Mouse (Mus musculus): Measurements from ENCODE around the gene Slc19a1. TPM values are rescaled to one million over a fixed set of nuclear protein-coding genes. Genes with fewer than 3 reads are reported as not detected.

The Slc19a1 gene
- polyA plus RNA-seq, 1 experiment from 2014 or later, result 31.0 TPM

GRCm38 (mm10) chr10:77078456-77078855 lies 46.4 kb downstream of the Slc19a1 start:
- Histone ChIP-seq H3K9me3 (ENCODE audit: low read depth, low read length) (no peaks in the 10 kb centered on the region), H3K4me2 (no peak overlapping the region), H3K4me1 (ENCODE audit: insufficient read depth) (no peaks in the 10 kb centered on the region), H3K36me3 (ENCODE audit: insufficient read depth) (peaks cover 34% of the 10 kb centered on the region; the same call in 1 of the 2 replicates), H3K9ac (no peak overlapping the region), H3K4me3 (ENCODE audit: low read depth, low read length) (no peak overlapping the region), H3K27me3 (ENCODE audit: insufficient read depth, low read length) (no peaks in the 10 kb centered on the region), H3K27ac (ENCODE audit: low read depth) (no peak overlapping the region)
- no peak for DNase-seq
- no peak for TF ChIP-seq CTCF (IDR thresholded peaks at IDR 0.05; ENCODE audit: low read depth)
- no peak for ATAC-seq (ENCODE audit: insufficient read depth)
- WGBS, result 91% methylated on average over 4 of the region's 4 CpGs

- 70% methylated on average over 8 of the region's 8 CpGs for WGBS
- Histone ChIP-seq H3K4me2 (no peak overlapping the region), H3K9ac (no peak overlapping the region), H3K36me3 (ENCODE audit: insufficient read depth) (peaks cover 31% of the 10 kb centered on the region; the same call in 1 of the 2 replicates), H3K27ac (ENCODE audit: low read depth) (no peak overlapping the region), H3K27me3 (ENCODE audit: insufficient read depth, low read length) (no peaks in the 10 kb centered on the region), H3K4me1 (ENCODE audit: insufficient read depth) (no peaks in the 10 kb centered on the region), H3K9me3 (ENCODE audit: low read depth, low read length) (no peaks in the 10 kb centered on the region), H3K4me3 (ENCODE audit: low read depth, low read length) (no peak overlapping the region)
- ATAC-seq (ENCODE audit: insufficient read depth), result no peak
- DNase-seq, result no peak
- no peak for TF ChIP-seq CTCF (IDR thresholded peaks at IDR 0.05; ENCODE audit: low read depth)
These were observed 46.9 kb downstream of the Slc19a1 start for GRCm38 (mm10) chr10:77078961-77079360.

GRCm38 (mm10) chr10:77082453-77082852 lies 50.4 kb downstream of the Slc19a1 start:
- Histone ChIP-seq H3K36me3 (ENCODE audit: insufficient read depth) (peaks cover 36% of the 10 kb centered on the region; the same call in 1 of the 2 replicates), H3K4me2 (no peak overlapping the region), H3K27ac (ENCODE audit: low read depth) (no peak overlapping the region), H3K9me3 (ENCODE audit: low read depth, low read length) (no peaks in the 10 kb centered on the region), H3K4me1 (ENCODE audit: insufficient read depth) (no peaks in the 10 kb centered on the region), H3K27me3 (ENCODE audit: insufficient read depth, low read length) (no peaks in the 10 kb centered on the region), H3K9ac (no peak overlapping the region), H3K4me3 (ENCODE audit: low read depth, low read length) (no peak overlapping the region)
- 19% methylated on average over 3 of the region's 3 CpGs for WGBS
- DNase-seq, result peak; percentile 93
- peak; percentile 99 for TF ChIP-seq CTCF (IDR thresholded peaks at IDR 0.05; ENCODE audit: low read depth)
- ATAC-seq (ENCODE audit: insufficient read depth), result no peak

GRCm38 (mm10) chr10:77082921-77083320 lies 50.9 kb downstream of the Slc19a1 start:
- 0 out of 2 replicates have a peak overlapping the region, but pooled peaks have one; percentile 12 for H3K27ac ChIP-seq (ENCODE audit: low read depth)
- H3K9me3 ChIP-seq (ENCODE audit: low read depth, low read length), result no peaks in the 10 kb centered on the region
- no peak for TF ChIP-seq CTCF (IDR thresholded peaks at IDR 0.05; ENCODE audit: low read depth)
- no peak for ATAC-seq (ENCODE audit: insufficient read depth)
- H3K4me2 ChIP-seq, result no peak overlapping the region
- H3K4me3 ChIP-seq (ENCODE audit: low read depth, low read length), result no peak overlapping the region
- WGBS, result 53% methylated on average over 5 of the region's 5 CpGs
- no peaks in the 10 kb centered on the region for H3K27me3 ChIP-seq (ENCODE audit: insufficient read depth, low read length)
- no peak for DNase-seq
- H3K36me3 ChIP-seq (ENCODE audit: insufficient read depth), result peaks cover 36% of the 10 kb centered on the region; the same call in 1 of the 2 replicates
- no peak overlapping the region for H3K9ac ChIP-seq
- no peaks in the 10 kb centered on the region for H3K4me1 ChIP-seq (ENCODE audit: insufficient read depth)

GRCm38 (mm10) chr10:77084568-77084967 lies 52.5 kb downstream of the Slc19a1 start:
- TF ChIP-seq CTCF (IDR thresholded peaks at IDR 0.05; ENCODE audit: low read depth), result no peak
- Histone ChIP-seq H3K9me3 (ENCODE audit: low read depth, low read length) (no peaks in the 10 kb centered on the region), H3K4me3 (ENCODE audit: low read depth, low read length) (no peak overlapping the region), H3K9ac (no peak overlapping the region), H3K4me1 (ENCODE audit: insufficient read depth) (no peaks in the 10 kb centered on the region), H3K4me2 (no peak overlapping the region), H3K27me3 (ENCODE audit: insufficient read depth, low read length) (no peaks in the 10 kb centered on the region), H3K27ac (ENCODE audit: low read depth) (no peak overlapping the region), H3K36me3 (ENCODE audit: insufficient read depth) (peaks cover 34% of the 10 kb centered on the region; the same call in 1 of the 2 replicates)
- 48% methylated on average over 1 of the region's 1 CpGs for WGBS
- DNase-seq, result peak; percentile 37
- ATAC-seq (ENCODE audit: insufficient read depth), result no peak

- Histone ChIP-seq H3K4me3 (ENCODE audit: low read depth, low read length) (no peak overlapping the region), H3K36me3 (ENCODE audit: insufficient read depth) (peaks cover 31% of the 10 kb centered on the region; the same call in 1 of the 2 replicates), H3K9me3 (ENCODE audit: low read depth, low read length) (peaks cover 7% of the 10 kb centered on the region; the same call in 1 of the 2 replicates), H3K27ac (ENCODE audit: low read depth) (peak overlapping the region; percentile 31; the same call in 1 of the 2 replicates), H3K4me2 (peak overlapping the region; percentile 40), H3K9ac (peak overlapping the region; percentile 1; the same call in 1 of the 2 replicates), H3K4me1 (ENCODE audit: insufficient read depth) (no peaks in the 10 kb centered on the region), H3K27me3 (ENCODE audit: insufficient read depth, low read length) (no peaks in the 10 kb centered on the region)
- peak; percentile 82 for ATAC-seq (ENCODE audit: insufficient read depth)
- peak; percentile 82 for DNase-seq
- WGBS, result 31% methylated on average over 8 of the region's 8 CpGs
- TF ChIP-seq CTCF (IDR thresholded peaks at IDR 0.05; ENCODE audit: low read depth), result no peak
These were observed 57.3 kb downstream of the Slc19a1 start for GRCm38 (mm10) chr10:77089336-77089735.

- H3K9me3 ChIP-seq (ENCODE audit: low read depth, low read length), result peaks cover 7% of the 10 kb centered on the region; the same call in 1 of the 2 replicates
- no peaks in the 10 kb centered on the region for H3K4me1 ChIP-seq (ENCODE audit: insufficient read depth)
- H3K36me3 ChIP-seq (ENCODE audit: insufficient read depth), result peaks cover 32% of the 10 kb centered on the region; the same call in 1 of the 2 replicates
- ATAC-seq (ENCODE audit: insufficient read depth) (no peak), DNase-seq (no peak)
- no peak overlapping the region; the same call in 1 of the 2 replicates for H3K27ac ChIP-seq (ENCODE audit: low read depth)
- H3K4me3 ChIP-seq (ENCODE audit: low read depth, low read length), result no peak overlapping the region
- peak overlapping the region; percentile 40; the same call in 1 of the 2 replicates for H3K4me2 ChIP-seq
- no peaks in the 10 kb centered on the region for H3K27me3 ChIP-seq (ENCODE audit: insufficient read depth, low read length)
- 51% methylated on average over 5 of the region's 5 CpGs for WGBS
- no peak for TF ChIP-seq CTCF (IDR thresholded peaks at IDR 0.05; ENCODE audit: low read depth)
- H3K9ac ChIP-seq, result no peak overlapping the region
These were observed 58.0 kb downstream of the Slc19a1 start for GRCm38 (mm10) chr10:77090063-77090462.

Measured in lung, embryonic 14.5 days (tissue).